Mouse (Mus musculus): Measurements from ENCODE around the gene Krt222.

Krt222 gene

GRCm38 (mm10) chr11:99231049-99231816 is 12.7 kb downstream of the Krt222 start:
- DNase-seq: no peak

DNA sequence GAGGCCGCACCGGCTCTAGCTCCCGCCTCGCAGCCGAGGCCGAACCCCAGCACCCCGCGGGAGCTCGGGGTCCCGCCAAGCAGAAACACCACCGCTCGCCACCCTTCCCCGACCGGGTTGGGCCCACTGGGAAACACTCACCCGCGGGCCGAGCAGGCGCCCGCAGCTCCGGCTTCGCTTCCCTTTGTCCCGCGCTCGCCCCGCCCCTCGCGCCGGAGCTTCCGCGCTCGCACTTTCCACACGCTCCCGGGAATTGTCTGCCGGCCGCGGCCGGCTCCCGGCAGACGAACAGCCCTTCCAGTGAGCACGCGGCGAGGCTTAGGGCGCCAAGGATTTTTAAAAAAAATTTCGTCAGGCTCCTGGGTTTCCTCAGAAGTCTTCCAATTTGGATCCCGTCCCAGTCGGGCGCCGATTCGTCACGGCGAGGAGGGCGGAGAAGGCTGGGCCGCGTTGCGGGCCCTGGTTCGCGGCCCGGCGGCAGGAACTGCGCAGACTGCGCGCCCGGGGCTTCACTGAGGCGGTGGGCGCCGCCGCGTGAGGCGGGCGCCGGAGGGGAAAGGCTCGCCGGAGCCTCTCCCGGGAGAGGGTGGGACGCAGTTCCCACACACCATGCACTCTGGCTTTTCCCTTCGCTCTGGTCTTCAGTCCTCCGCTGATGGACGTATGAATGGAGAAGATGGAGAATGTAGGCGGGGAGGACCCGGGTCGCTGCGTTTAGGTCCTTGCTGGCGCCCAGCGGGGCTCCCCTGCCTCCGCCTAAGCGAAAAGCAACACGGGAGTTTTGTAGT is 13.4 kb downstream of the Krt222 start, which contains the start of gene Smarce1:
TSS of gene Smarce1 (minus strand) at position 757 of the 788 bp plus-strand sequence.
- DNase-seq: peak; percentile 84

DNA sequence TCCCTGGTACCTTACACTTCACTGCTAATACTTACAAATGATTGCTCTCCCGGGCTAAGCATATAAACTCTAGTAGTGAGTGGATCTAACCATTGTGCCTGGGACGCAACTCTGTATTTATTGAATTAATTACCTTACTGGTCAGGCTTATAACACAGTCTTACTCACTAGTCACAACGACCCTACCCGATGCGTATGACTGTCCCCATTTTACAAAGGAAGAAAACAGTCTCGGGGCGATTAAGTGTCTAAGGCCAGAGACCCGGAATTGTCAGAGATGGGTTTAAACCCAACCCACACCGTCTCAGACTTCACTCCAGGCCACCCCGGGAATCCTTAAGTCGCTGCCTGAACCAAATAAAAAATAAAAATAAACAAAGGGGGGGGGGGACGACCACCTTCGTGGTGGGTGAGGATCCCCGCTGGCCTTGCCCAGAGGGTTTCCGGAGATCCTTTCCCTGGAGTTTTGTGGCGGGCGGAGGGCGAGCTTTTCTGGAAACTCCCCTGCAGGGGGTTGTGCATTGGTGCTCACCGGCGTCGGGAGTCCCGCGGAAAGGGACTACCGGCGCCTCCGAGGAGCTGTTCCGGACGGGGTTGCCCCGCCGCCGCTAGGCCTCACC is 14.1 kb downstream of the Krt222 start:
- no peak for DNase-seq

GRCm38 (mm10) chr11:99226298-99226697 is 17.6 kb downstream of the Krt222 start:
- no peak for DNase-seq

- no peak for DNase-seq
Measured at GRCm38 (mm10) chr11:99223310-99223709, 20.6 kb downstream of the Krt222 start.

DNA sequence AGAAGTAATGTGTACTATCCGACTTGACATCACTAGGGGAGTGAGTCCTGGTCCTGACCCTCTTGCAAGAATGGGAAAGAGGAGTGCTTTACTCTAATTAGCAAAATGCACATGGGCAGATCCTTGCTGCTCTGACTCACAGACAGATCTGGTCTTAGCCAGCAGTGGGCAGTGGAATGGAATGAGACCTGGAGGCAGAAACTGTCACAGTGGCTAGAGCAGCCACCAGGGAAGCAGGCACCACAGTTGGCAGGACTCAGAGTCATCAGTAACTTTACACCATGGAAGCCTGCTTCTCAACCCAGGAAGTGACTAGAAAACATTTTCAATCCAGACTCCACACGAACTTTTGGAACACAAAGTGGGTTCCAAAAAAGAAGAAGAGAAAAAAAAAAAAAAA is 22.1 kb downstream of the Krt222 start:
- DNase-seq: no peak

DNA sequence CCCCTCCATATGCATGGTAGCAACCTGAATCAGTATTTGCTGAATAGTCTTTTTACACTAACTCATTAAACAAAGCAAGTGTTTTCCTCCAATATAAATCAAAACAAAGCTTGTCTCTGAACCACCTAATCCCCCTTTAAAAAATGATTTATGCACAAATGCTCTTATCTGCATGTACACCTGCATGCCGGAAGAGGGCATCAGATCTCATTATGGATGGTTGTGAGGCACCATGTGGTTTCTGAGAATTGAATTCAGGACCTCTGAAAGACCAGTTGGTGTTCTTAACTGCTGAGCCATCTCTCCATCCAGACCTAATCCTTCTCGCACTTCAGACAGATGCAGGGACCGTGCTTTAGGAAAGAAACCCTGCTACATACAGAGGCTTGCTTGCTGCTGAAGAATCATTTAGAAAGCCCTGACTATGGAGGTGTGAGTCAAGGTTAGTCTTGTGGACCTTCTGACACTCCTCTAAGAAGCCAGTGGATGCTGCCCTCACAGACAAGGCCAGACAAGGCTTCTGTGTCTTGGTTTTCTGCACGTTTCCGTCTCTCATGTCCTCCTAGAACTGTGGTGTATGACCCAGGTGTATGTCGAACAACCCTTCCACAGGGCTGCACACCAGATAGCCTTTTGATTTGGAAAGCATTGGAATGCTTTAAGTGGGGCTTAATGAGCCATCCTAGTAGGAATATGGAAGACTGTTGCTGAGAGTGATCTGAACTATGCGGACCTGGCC is 26.5 kb downstream of the Krt222 start:
- no peak for DNase-seq

- DNase-seq: no peak
Measured at GRCm38 (mm10) chr11:99216181-99216580, 27.7 kb downstream of the Krt222 start.

- no peak for DNase-seq
Measured at GRCm38 (mm10) chr11:99212693-99213092, 31.2 kb downstream of the Krt222 start.

DNA sequence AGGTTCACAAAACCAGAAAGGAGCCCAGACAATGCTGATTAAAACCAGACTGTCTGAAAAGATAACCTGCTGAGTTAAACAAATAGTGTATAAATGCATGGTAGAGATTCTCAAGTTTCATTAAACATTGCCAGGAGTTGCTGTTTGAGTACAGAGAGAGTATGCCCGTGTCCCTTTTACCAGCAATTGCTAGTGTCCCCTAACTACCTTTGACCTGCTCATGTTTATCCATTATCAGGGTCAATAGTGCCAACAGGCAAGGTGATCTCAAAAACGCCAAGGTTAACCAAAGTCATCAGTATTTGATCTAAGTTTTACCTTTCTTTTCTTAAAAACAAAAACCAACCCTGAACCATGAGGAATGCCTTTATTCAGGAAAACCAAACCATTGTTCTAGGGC is 31.9 kb downstream of the Krt222 start:
- no peak for DNase-seq

- no peak for DNase-seq
Measured at GRCm38 (mm10) chr11:99208105-99208669, 35.7 kb downstream of the Krt222 start.

GRCm38 (mm10) chr11:99207449-99207848 is 36.4 kb downstream of the Krt222 start:
- DNase-seq: no peak

GRCm38 (mm10) chr11:99206954-99207353 is 36.9 kb downstream of the Krt222 start:
- no peak for DNase-seq

- DNase-seq: peak; percentile 45
Measured at GRCm38 (mm10) chr11:99189154-99189582, 54.7 kb downstream of the Krt222 start.

- DNase-seq: no peak
Measured at GRCm38 (mm10) chr11:99187348-99187747, 56.5 kb downstream of the Krt222 start.

- no peak for DNase-seq
Measured at GRCm38 (mm10) chr11:99186836-99187235, 57.0 kb downstream of the Krt222 start.
